Mouse (Mus musculus): ENCODE data around the gene Polk.

DNA sequence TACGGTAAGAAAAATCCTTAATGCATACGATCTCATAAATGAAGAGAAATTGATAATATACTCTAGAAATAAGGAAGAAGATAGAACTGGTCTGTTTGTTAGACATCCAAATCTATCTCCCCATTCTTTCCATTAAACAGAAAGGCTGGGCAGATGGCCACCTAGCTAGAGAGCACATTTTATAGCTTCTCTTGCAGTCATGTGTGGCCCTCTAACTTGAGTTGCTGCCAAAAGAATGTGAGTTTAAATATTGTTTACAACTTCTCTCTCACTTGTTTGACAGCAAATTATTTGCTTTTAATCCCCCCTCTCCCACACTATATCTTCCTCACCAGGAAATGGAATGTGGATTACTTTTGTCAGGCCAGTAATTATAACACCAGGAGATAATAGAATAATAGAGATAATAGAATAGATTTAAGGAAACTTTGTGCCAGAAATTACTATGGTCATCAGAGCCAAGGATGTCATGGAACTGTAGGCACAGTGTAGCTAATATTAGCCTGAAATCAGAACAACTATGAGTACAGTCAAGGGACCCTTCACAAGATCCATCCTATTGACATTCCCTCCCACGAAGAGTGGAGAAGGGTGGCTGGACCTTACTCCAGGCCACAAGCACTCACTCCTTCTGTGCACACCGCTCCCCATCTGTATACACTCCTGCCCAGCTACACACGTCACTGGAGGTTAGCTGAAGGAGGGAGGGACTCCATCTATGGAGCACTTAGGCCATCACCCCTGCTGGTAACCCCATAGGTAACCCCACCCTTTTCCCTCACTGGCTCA lies 28.0 kb downstream of the Polk start:
- TF ChIP-seq CTCF (IDR thresholded peaks at IDR 0.05; ENCODE audit: extremely low read depth, insufficient read length, insufficient replicate concordance, low read depth, low read length) (no peak), POLR2A (IDR thresholded peaks at IDR 0.05; ENCODE audit: low read depth, low read length) (no peak)

Data from small intestine, adult 2 months (tissue).